ENCODE assay signal across 9 mouse cellular contexts in the genomic region with DNA sequence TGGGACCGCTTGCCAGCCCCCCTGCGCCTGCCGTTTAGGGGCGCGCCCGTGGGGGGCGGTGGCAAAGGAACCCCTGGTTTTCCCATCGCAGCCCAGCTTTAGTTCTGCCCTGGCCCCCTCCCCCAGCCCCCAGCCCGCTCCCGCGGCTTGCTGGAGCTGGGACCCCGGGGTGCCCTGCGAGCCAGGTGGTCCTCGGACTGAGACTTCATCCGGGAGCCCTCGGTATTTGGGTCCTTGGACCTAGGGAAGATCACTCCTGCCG. TPM values are rescaled to one million over a fixed set of nuclear protein-coding genes. Genes with fewer than 3 reads are reported as not detected.
DNase-seq lines count a peak whose midpoint lies in the region; ATAC-seq and TF ChIP-seq lines count a peak whose summit lies in the region.
"Had no signal": no experiment of that assay in that cellular context is flagged by ENCODE, and none has a peak within 500 bp of the region (broad histone marks: within the 10 kb centered on the region; RNA-seq: fewer than 3 reads in every experiment).

No protein-coding gene starts in this region.

- WGBS in heart, embryonic 16.5 days, result 2% methylated on average over 16 of the region's 17 CpGs
- 0% methylated on average over 11 of the region's 17 CpGs for WGBS in hindbrain, embryonic 11.5 days
- 4% methylated on average over 17 of the region's 17 CpGs for WGBS in midbrain, embryonic 13.5 days

- no peak for TF ChIP-seq POLR2A in cortical plate, adult 2 months (IDR thresholded peaks at IDR 0.05; ENCODE audit: extremely low read depth, insufficient read depth, low read length)

- no peak for ATAC-seq in heart, embryonic 16.5 days (replicated peaks; ENCODE audit: extremely low read depth, insufficient read depth, low FRiP score)
- no peak for ATAC-seq in hindbrain, embryonic 11.5 days (ENCODE audit: low FRiP score)
- ATAC-seq in midbrain, embryonic 13.5 days, result no peak; the same call in 1 of the 2 replicates

- H3K4me2 ChIP-seq in heart, embryonic 16.5 days (ENCODE audit: low read depth, low read length), result peak overlapping the region; percentile 64
- peak overlapping the region; percentile 54 for H3K4me2 ChIP-seq in hindbrain, embryonic 11.5 days (replicated peaks; ENCODE audit: low read depth, low read length)
- H3K4me2 ChIP-seq in midbrain, embryonic 13.5 days (replicated peaks), result peak overlapping the region; percentile 78

- H3K9me3 ChIP-seq in heart, embryonic 16.5 days (replicated peaks; ENCODE audit: control insufficient read depth, low read length), result no peaks in the 10 kb centered on the region
- no peaks in the 10 kb centered on the region for H3K9me3 ChIP-seq in hindbrain, embryonic 11.5 days (ENCODE audit: control insufficient read depth, low read length)
- no peaks in the 10 kb centered on the region for H3K9me3 ChIP-seq in midbrain, embryonic 13.5 days

- no peak for DNase-seq in heart, postnatal 25 days (ENCODE audit: low spot score)
- no peak for DNase-seq in hindbrain, embryonic 11.5 days (ENCODE audit: low spot score)
- DNase-seq in embryo, embryonic 9.5 days (ENCODE audit: extremely low spot score), result no peak
- no peak for DNase-seq in gastrocnemius, adult 2 months
- DNase-seq in thymus, postnatal 0 days (ENCODE audit: low spot score), result no peak

- H3K36me3 ChIP-seq in heart, embryonic 16.5 days (ENCODE audit: control insufficient read depth, insufficient read depth), result no peaks in the 10 kb centered on the region
- no peaks in the 10 kb centered on the region for H3K36me3 ChIP-seq in hindbrain, embryonic 11.5 days (ENCODE audit: control insufficient read depth, insufficient read depth, low read length)
- no peaks in the 10 kb centered on the region for H3K36me3 ChIP-seq in midbrain, embryonic 13.5 days

- TF ChIP-seq CTCF in cortical plate, adult 2 months (IDR thresholded peaks at IDR 0.05; ENCODE audit: extremely low read depth, insufficient read depth, low read length), result no peak
- no peak for TF ChIP-seq CTCF in gastrocnemius, adult 2 months (IDR thresholded peaks at IDR 0.05)

- H3K4me3 ChIP-seq in heart, embryonic 16.5 days (ENCODE audit: low read length), result peak overlapping the region; percentile 49
- H3K4me3 ChIP-seq in cortical plate, adult 2 months (ENCODE audit: insufficient read depth, low read length), result peak overlapping the region; percentile 95
- peak overlapping the region; percentile 34 for H3K4me3 ChIP-seq in hindbrain, embryonic 11.5 days (ENCODE audit: low read depth, low read length)
- H3K4me3 ChIP-seq in midbrain, embryonic 13.5 days (replicated peaks), result peak overlapping the region; percentile 55
- no peak overlapping the region for H3K4me3 ChIP-seq in gastrocnemius, adult 2 months

- intact Hi-C loops in heart, postnatal 25 days (cut with DNase I), result no loop called here
- intact Hi-C loops in gastrocnemius, adult 2 months (cut with DNase I), result no loop called here

- peaks cover 51% of the 10 kb centered on the region for H3K27me3 ChIP-seq in heart, embryonic 16.5 days (ENCODE audit: control insufficient read depth, insufficient read depth, low read length)
- peaks cover 47% of the 10 kb centered on the region for H3K27me3 ChIP-seq in hindbrain, embryonic 11.5 days (ENCODE audit: control insufficient read depth, insufficient read depth, low read length)
- peaks cover 41% of the 10 kb centered on the region for H3K27me3 ChIP-seq in midbrain, embryonic 13.5 days

- no peak overlapping the region for H3K27ac ChIP-seq in heart, embryonic 16.5 days (ENCODE audit: low read length)
- H3K27ac ChIP-seq in cortical plate, adult 2 months (ENCODE audit: insufficient read depth, low read length), result 0 out of 2 replicates have a peak overlapping the region, but pooled peaks have one; percentile 20
- no peak overlapping the region for H3K27ac ChIP-seq in hindbrain, embryonic 11.5 days (ENCODE audit: low read depth, low read length)
- peak overlapping the region; percentile 15 for H3K27ac ChIP-seq in midbrain, embryonic 13.5 days
- H3K27ac ChIP-seq in gastrocnemius, adult 2 months, result no peak overlapping the region

- no peak overlapping the region for H3K9ac ChIP-seq in heart, embryonic 16.5 days (ENCODE audit: low read length)
- peak overlapping the region; percentile 34; the same call in 1 of the 2 replicates for H3K9ac ChIP-seq in hindbrain, embryonic 11.5 days (ENCODE audit: low read depth, low read length)
- H3K9ac ChIP-seq in midbrain, embryonic 13.5 days (replicated peaks), result peak overlapping the region; percentile 76

- H3K4me1 ChIP-seq in heart, embryonic 16.5 days (ENCODE audit: control insufficient read depth, insufficient read depth, low read length), result peaks cover 6% of the 10 kb centered on the region; the same call in 1 of the 2 replicates
- H3K4me1 ChIP-seq in cortical plate, adult 2 months (ENCODE audit: control insufficient read depth, insufficient read depth, low read length), result peaks cover 7% of the 10 kb centered on the region; the same call in 1 of the 2 replicates
- H3K4me1 ChIP-seq in hindbrain, embryonic 11.5 days (replicated peaks; ENCODE audit: control insufficient read depth, insufficient read depth, low read length), result peaks cover 3% of the 10 kb centered on the region; the same call in 1 of the 2 replicates
- H3K4me1 ChIP-seq in midbrain, embryonic 13.5 days (replicated peaks), result peaks cover 56% of the 10 kb centered on the region

RNA-seq across cellular contexts. Expression of gene Dscaml1, which starts 4.2 kb away (rescaled TPM):
- polyA plus RNA-seq in heart, embryonic 16.5 days (2015; fragmentation: Nextera tagmentation; extraction: Ambion mirVana), result 0.35 and 0.54 TPM in 2 replicates
- total RNA-seq in heart, postnatal 25 days (2021), result not detected
- 29.7 and 30.0 TPM in 2 replicates for polyA plus RNA-seq in cortical plate, adult 2 months (2012; rRNA removed)
- 0.52 and 0.80 TPM in 2 replicates for polyA plus RNA-seq in hindbrain, embryonic 11.5 days (2014; fragmentation: Nextera tagmentation; extraction: Ambion mirVana)
- polyA plus RNA-seq in midbrain, embryonic 13.5 days (2015; fragmentation: Nextera tagmentation; extraction: Ambion mirVana), result 8.4 and 9.5 TPM in 2 replicates
- total RNA-seq in gastrocnemius, adult 2 months (2021), result not detected
- 1.8 and 2.1 TPM in 2 replicates for polyA plus RNA-seq in thymus, postnatal 0 days (2015; fragmentation: Nextera tagmentation; extraction: Ambion mirVana)
- total RNA-seq: megakaryocyte progenitor cell, adult 5-6 weeks had no signal

RNA-seq across cellular contexts. Expression of gene Fxyd2, which starts 31.2 kb away (rescaled TPM):
- polyA plus RNA-seq in heart, embryonic 16.5 days (2015; fragmentation: Nextera tagmentation; extraction: Ambion mirVana), result 1.8 and 2.5 TPM in 2 replicates
- 1 to 10 TPM; 1.5 to 2.7 TPM for total RNA-seq in heart, postnatal 25 days (2021)
- 14.4 and 16.9 TPM in 2 replicates for polyA plus RNA-seq in cortical plate, adult 2 months (2012; rRNA removed)
- polyA plus RNA-seq in hindbrain, embryonic 11.5 days (2014; fragmentation: Nextera tagmentation; extraction: Ambion mirVana), result 1.0 and 1.5 TPM in 2 replicates
- polyA plus RNA-seq in midbrain, embryonic 13.5 days (2015; fragmentation: Nextera tagmentation; extraction: Ambion mirVana), result 3.6 and 5.5 TPM in 2 replicates
- total RNA-seq in gastrocnemius, adult 2 months (2021), result 1 to 10 TPM in 1 of 2 experiments, under 1 TPM in 1; 0.82 to 1.7 TPM
- polyA plus RNA-seq in thymus, postnatal 0 days (2015; fragmentation: Nextera tagmentation; extraction: Ambion mirVana), result 103 and 108 TPM in 2 replicates

Comparison
In these comparisons a context has a peak if more than half of its experiments do, and no peak if none do; other contexts are left out.
1. H3K27ac ChIP-seq: peak in cortical plate, adult 2 months (single experiment) and midbrain, embryonic 13.5 days (single experiment); none in heart, embryonic 16.5 days (single experiment), hindbrain, embryonic 11.5 days (single experiment) and gastrocnemius, adult 2 months (single experiment).
2. Peak in every context shown above with its lines, with median percentiles within 50 percentile points of each other: H3K4me2 ChIP-seq.